Mouse (Mus musculus): ENCODE results near the gene Spsb2. TPM values are rescaled to one million over a fixed set of nuclear protein-coding genes. Genes with fewer than 3 reads are reported as not detected.
A peak's percentile ranks its signal among the peaks of the same experiment; 100 is the strongest.

Gene Spsb2
- polyA plus RNA-seq, 1 experiment from 2014 or later: 8.4 TPM

- Histone ChIP-seq H3K9ac (ENCODE audit: low read length) (0 out of 2 replicates have a peak overlapping the region, but pooled peaks have one; percentile 58), H3K36me3 (ENCODE audit: control insufficient read depth, insufficient read depth, low read length) (no peaks in the 10 kb centered on the region), H3K4me2 (ENCODE audit: low read depth, low read length, severe bottlenecking) (peak overlapping the region; percentile 80), H3K4me3 (ENCODE audit: low read depth, low read length) (no peak overlapping the region), H3K27ac (ENCODE audit: low read depth, low read length) (no peak overlapping the region), H3K27me3 (ENCODE audit: control insufficient read depth, insufficient read depth, low read length) (peaks cover 4% of the 10 kb centered on the region; the same call in 1 of the 2 replicates), H3K4me1 (replicated peaks; ENCODE audit: control insufficient read depth, insufficient read depth, low read length) (peaks cover 5% of the 10 kb centered on the region; the same call in 1 of the 2 replicates), H3K9me3 (ENCODE audit: control insufficient read depth, low read length) (no peaks in the 10 kb centered on the region)
- DNase-seq (ENCODE audit: low spot score): no peak
- 74% methylated on average over 7 of the region's 7 CpGs for WGBS
- no peak for ATAC-seq (replicated peaks; ENCODE audit: low FRiP score)
Measured at GRCm38 (mm10) chr6:124770013-124770412, 38.4 kb upstream of the Spsb2 start.

DNA sequence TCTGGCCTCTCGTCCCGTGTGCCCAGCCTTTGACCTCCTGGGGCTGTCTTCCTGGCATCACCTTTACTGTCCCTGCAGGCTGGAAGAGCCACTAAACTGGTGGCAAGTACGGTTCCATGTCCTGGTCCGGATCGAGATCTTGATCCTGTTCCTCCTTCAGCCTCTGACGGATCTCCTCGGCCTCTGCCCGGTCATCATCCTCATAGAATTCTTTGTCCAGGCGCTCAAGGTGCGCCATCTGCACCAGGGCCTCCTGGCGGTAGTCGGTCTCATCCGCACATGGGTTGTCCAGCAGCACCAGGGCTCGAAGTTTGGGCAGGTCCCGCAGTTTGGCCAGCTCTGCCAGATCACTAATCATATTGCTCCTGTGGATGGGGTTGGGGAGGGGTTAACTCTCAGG is 38.0 kb upstream of the Spsb2 start:
- ATAC-seq (replicated peaks; ENCODE audit: low FRiP score): no peak
- H3K9me3 ChIP-seq (ENCODE audit: control insufficient read depth, low read length): no peaks in the 10 kb centered on the region
- no peak overlapping the region for H3K4me3 ChIP-seq (ENCODE audit: low read depth, low read length)
- no peak for DNase-seq (ENCODE audit: low spot score)
- no peaks in the 10 kb centered on the region for H3K36me3 ChIP-seq (ENCODE audit: control insufficient read depth, insufficient read depth, low read length)
- H3K4me1 ChIP-seq (replicated peaks; ENCODE audit: control insufficient read depth, insufficient read depth, low read length): peaks cover 5% of the 10 kb centered on the region; the same call in 1 of the 2 replicates
- 89% methylated on average over 15 of the region's 15 CpGs for WGBS
- no peak overlapping the region for H3K9ac ChIP-seq (ENCODE audit: low read length)
- peaks cover 4% of the 10 kb centered on the region; the same call in 1 of the 2 replicates for H3K27me3 ChIP-seq (ENCODE audit: control insufficient read depth, insufficient read depth, low read length)
- H3K4me2 ChIP-seq (ENCODE audit: low read depth, low read length, severe bottlenecking): no peak overlapping the region
- H3K27ac ChIP-seq (ENCODE audit: low read depth, low read length): no peak overlapping the region

- Histone ChIP-seq H3K36me3 (ENCODE audit: control insufficient read depth, insufficient read depth, low read length) (no peaks in the 10 kb centered on the region), H3K27me3 (ENCODE audit: control insufficient read depth, insufficient read depth, low read length) (no peaks in the 10 kb centered on the region), H3K27ac (ENCODE audit: low read depth, low read length) (0 out of 2 replicates have a peak within 1 kb of the TSS, but pooled peaks have one; percentile 19), H3K4me1 (replicated peaks; ENCODE audit: control insufficient read depth, insufficient read depth, low read length) (peaks cover 7% of the 10 kb centered on the region; the same call in 1 of the 2 replicates), H3K9ac (ENCODE audit: low read length) (peak within 1 kb of the TSS; percentile 21), H3K4me2 (ENCODE audit: low read depth, low read length, severe bottlenecking) (peak within 1 kb of the TSS; percentile 52), H3K9me3 (ENCODE audit: control insufficient read depth, low read length) (no peaks in the 10 kb centered on the region), H3K4me3 (ENCODE audit: low read depth, low read length) (peak within 1 kb of the TSS; percentile 32)
- 2% methylated on average over 23 of the region's 23 CpGs for WGBS
- ATAC-seq (replicated peaks; ENCODE audit: low FRiP score) (peak; percentile 77), DNase-seq (ENCODE audit: low spot score) (peak; percentile 75)
Measured at GRCm38 (mm10) chr6:124779222-124779983, 29.1 kb upstream of the Spsb2 start, which contains the start of gene Lrrc23. Gene Lrrc23, minus strand, starts transcription at chr6:124779727.

DNA sequence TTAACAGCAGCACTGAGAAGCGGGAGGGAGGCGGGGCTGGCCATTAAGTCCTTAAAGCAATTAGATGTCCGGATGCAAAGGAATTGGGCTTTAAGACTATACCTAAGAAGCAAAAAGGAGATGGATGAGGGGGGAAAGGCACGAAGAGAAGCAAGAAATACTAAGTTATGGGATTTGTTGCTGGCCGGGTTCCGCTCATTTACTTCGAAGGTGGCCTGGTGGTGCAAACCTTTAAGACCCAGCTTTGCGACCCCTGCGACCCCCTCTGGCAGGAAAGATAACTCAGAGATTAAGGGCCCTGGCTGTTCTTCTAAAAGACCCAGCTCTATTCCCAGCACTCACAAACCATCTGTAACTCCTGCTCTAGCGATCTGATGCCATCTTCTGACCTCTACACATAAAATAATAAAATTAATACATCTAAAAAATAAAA is 28.5 kb upstream of the Spsb2 start:
- no peaks in the 10 kb centered on the region for H3K27me3 ChIP-seq (ENCODE audit: control insufficient read depth, insufficient read depth, low read length)
- H3K36me3 ChIP-seq (ENCODE audit: control insufficient read depth, insufficient read depth, low read length): no peaks in the 10 kb centered on the region
- H3K27ac ChIP-seq (ENCODE audit: low read depth, low read length): no peak overlapping the region
- H3K4me1 ChIP-seq (replicated peaks; ENCODE audit: control insufficient read depth, insufficient read depth, low read length): peaks cover 7% of the 10 kb centered on the region; the same call in 1 of the 2 replicates
- no peaks in the 10 kb centered on the region for H3K9me3 ChIP-seq (ENCODE audit: control insufficient read depth, low read length)
- H3K9ac ChIP-seq (ENCODE audit: low read length): peak overlapping the region; percentile 21
- ATAC-seq (replicated peaks; ENCODE audit: low FRiP score) (0 out of 2 replicates have a peak, but pooled peaks have one; percentile 1), DNase-seq (ENCODE audit: low spot score) (peak; percentile 70)
- H3K4me3 ChIP-seq (ENCODE audit: low read depth, low read length): peak overlapping the region; percentile 32
- H3K4me2 ChIP-seq (ENCODE audit: low read depth, low read length, severe bottlenecking): peak overlapping the region; percentile 52
- 2% methylated on average over 10 of the region's 10 CpGs for WGBS

GRCm38 (mm10) chr6:124780917-124781316 is 27.5 kb upstream of the Spsb2 start:
- peaks cover 7% of the 10 kb centered on the region; the same call in 1 of the 2 replicates for H3K4me1 ChIP-seq (replicated peaks; ENCODE audit: control insufficient read depth, insufficient read depth, low read length)
- H3K27ac ChIP-seq (ENCODE audit: low read depth, low read length): no peak overlapping the region
- DNase-seq (ENCODE audit: low spot score) (no peak), ATAC-seq (replicated peaks; ENCODE audit: low FRiP score) (no peak)
- no peaks in the 10 kb centered on the region for H3K36me3 ChIP-seq (ENCODE audit: control insufficient read depth, insufficient read depth, low read length)
- no peak overlapping the region for H3K4me2 ChIP-seq (ENCODE audit: low read depth, low read length, severe bottlenecking)
- no peaks in the 10 kb centered on the region for H3K27me3 ChIP-seq (ENCODE audit: control insufficient read depth, insufficient read depth, low read length)
- WGBS: 85% methylated on average over 7 of the region's 7 CpGs
- no peak overlapping the region for H3K9ac ChIP-seq (ENCODE audit: low read length)
- H3K4me3 ChIP-seq (ENCODE audit: low read depth, low read length): no peak overlapping the region
- H3K9me3 ChIP-seq (ENCODE audit: control insufficient read depth, low read length): no peaks in the 10 kb centered on the region

DNA sequence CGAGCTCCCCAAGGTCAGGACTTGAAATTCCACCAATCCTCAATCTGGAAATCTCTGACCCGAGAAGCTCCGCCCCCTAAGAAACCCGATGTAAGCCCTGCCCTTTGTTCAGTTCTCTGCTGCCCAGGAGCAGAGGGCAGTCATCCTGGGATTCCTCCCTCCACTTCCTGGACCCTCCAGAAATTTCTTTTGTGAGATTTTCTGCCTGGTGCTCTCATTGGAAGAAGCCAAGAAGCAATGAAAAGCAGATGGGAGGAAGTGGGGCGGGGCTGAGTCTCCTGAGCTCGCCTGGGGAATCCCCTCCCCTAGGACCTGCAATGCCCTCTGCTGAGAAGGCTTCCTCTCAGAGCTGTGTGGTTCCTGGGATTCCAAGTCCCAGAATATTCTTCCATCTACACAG is 26.0 kb upstream of the Spsb2 start:
- peaks cover 7% of the 10 kb centered on the region; the same call in 1 of the 2 replicates for H3K4me1 ChIP-seq (replicated peaks; ENCODE audit: control insufficient read depth, insufficient read depth, low read length)
- no peak overlapping the region for H3K9ac ChIP-seq (ENCODE audit: low read length)
- WGBS: 27% methylated on average over 6 of the region's 6 CpGs
- H3K27ac ChIP-seq (ENCODE audit: low read depth, low read length): no peak overlapping the region
- DNase-seq (ENCODE audit: low spot score) (peak; percentile 59), ATAC-seq (replicated peaks; ENCODE audit: low FRiP score) (peak; percentile 20; the same call in 1 of the 2 replicates)
- H3K4me2 ChIP-seq (ENCODE audit: low read depth, low read length, severe bottlenecking): 0 out of 2 replicates have a peak overlapping the region, but pooled peaks have one; percentile 12
- H3K4me3 ChIP-seq (ENCODE audit: low read depth, low read length): no peak overlapping the region
- H3K9me3 ChIP-seq (ENCODE audit: control insufficient read depth, low read length): no peaks in the 10 kb centered on the region
- no peaks in the 10 kb centered on the region for H3K27me3 ChIP-seq (ENCODE audit: control insufficient read depth, insufficient read depth, low read length)
- no peaks in the 10 kb centered on the region for H3K36me3 ChIP-seq (ENCODE audit: control insufficient read depth, insufficient read depth, low read length)

DNA sequence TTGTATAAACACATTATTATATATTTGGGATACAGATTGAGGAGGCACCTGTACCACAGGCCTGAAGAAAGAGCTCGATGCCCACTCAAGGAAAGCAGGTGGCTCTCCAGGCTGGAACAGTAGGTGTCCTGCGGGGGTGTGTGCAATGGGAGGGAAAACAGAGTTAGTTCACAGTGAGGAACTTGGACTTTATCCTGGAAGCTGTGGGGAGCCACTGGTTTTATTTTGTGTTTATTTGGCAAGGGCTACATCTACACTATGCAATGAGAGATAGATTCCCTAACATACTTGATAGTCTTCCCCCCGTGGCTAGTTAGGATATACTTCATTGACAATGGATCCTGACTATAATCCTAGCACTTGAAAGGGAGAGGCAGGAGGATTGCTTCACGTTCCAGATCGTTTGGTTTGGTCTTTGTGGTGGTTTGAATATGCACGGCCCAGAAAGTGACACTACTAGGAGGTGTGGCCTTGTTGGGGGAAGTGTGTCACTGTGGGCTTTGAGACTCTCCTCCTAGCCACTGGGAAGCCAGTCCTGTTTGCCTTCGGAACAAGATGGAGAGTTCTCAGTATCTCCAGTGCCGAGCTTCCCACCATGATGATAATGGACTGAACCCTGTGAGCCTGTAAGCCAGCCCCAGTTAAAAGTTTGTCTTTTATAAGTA is 21.6 kb upstream of the Spsb2 start:
- no peak overlapping the region for H3K4me2 ChIP-seq (ENCODE audit: low read depth, low read length, severe bottlenecking)
- H3K27ac ChIP-seq (ENCODE audit: low read depth, low read length): no peak overlapping the region
- 0 out of 2 replicates have a peak, but pooled peaks cover 3% of the 10 kb centered on the region for H3K4me1 ChIP-seq (replicated peaks; ENCODE audit: control insufficient read depth, insufficient read depth, low read length)
- ATAC-seq (replicated peaks; ENCODE audit: low FRiP score) (no peak), DNase-seq (ENCODE audit: low spot score) (no peak)
- H3K27me3 ChIP-seq (ENCODE audit: control insufficient read depth, insufficient read depth, low read length): no peaks in the 10 kb centered on the region
- WGBS: 59% methylated on average over 8 of the region's 8 CpGs
- no peaks in the 10 kb centered on the region for H3K36me3 ChIP-seq (ENCODE audit: control insufficient read depth, insufficient read depth, low read length)
- H3K4me3 ChIP-seq (ENCODE audit: low read depth, low read length): no peak overlapping the region
- no peak overlapping the region for H3K9ac ChIP-seq (ENCODE audit: low read length)
- H3K9me3 ChIP-seq (ENCODE audit: control insufficient read depth, low read length): no peaks in the 10 kb centered on the region

DNA sequence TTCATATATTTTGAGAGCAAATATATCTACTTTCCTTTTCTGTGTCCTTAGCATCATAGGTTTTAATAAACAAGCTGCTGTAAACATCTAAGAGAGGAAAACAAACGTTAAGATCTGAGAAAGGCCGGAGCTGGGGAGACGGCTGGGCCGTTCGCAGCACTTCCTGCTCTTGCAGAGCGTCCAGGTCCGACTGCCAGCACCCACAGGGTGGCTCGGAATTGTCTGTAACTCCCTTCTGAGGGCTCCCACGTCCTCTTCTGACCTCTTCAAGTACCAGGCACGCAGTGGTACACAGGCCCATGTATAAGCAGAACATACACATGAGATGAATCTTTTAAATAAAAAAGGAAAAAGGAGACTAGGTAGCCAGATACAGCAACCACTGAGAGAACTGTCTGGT is 20.7 kb upstream of the Spsb2 start:
- Histone ChIP-seq H3K4me1 (replicated peaks; ENCODE audit: control insufficient read depth, insufficient read depth, low read length) (no peaks in the 10 kb centered on the region), H3K9me3 (ENCODE audit: control insufficient read depth, low read length) (no peaks in the 10 kb centered on the region), H3K9ac (ENCODE audit: low read length) (no peak overlapping the region), H3K27me3 (ENCODE audit: control insufficient read depth, insufficient read depth, low read length) (no peaks in the 10 kb centered on the region), H3K27ac (ENCODE audit: low read depth, low read length) (no peak overlapping the region), H3K4me3 (ENCODE audit: low read depth, low read length) (no peak overlapping the region), H3K36me3 (ENCODE audit: control insufficient read depth, insufficient read depth, low read length) (no peaks in the 10 kb centered on the region), H3K4me2 (ENCODE audit: low read depth, low read length, severe bottlenecking) (no peak overlapping the region)
- ATAC-seq (replicated peaks; ENCODE audit: low FRiP score) (no peak), DNase-seq (ENCODE audit: low spot score) (no peak)
- WGBS: 83% methylated on average over 10 of the region's 10 CpGs

Measured in forebrain, embryonic 11.5 days (tissue).